Mouse (Mus musculus) CH12.LX (cell line): ENCODE measurements at regions not wholly inside any gene's neighbourhood (a gene's known extent, or its start where the extent isn't known, plus 50 kb on each side); places are given as distances from the start of the nearest gene placed in this dataset.

ENCODE experiments used
- DNase-seq: peaks from one replicate; pipeline ENCODE4 v3.0.0-alpha.2; 2013; ENCODE audit errors: extremely low read depth
- H3K27ac ChIP-seq: 2 replicates; pipeline ENCODE4 v1.5.1; 2012; ENCODE audit warnings: low read depth, mild to moderate bottlenecking, control low read depth, moderate library complexity; ENCODE audit not compliant: insufficient read depth
- H3K27me3 ChIP-seq: replicated peaks from 2 replicates; pipeline ENCODE3; 2012; ENCODE audit warnings: inconsistent platforms
- H3K36me3 ChIP-seq, 2 experiments: replicated peaks in 1 of 2; 2 replicates each; pipeline versions ENCODE3 to v1.6.1; 2012; ENCODE audit warnings: inconsistent platforms in 1 of 2, low read length in 1 of 2, mild to moderate bottlenecking in 1 of 2, mixed read lengths in 1 of 2, moderate library complexity in 1 of 2; ENCODE audit not compliant: control insufficient read depth in 1 of 2, insufficient read depth in 1 of 2
- H3K4me1 ChIP-seq, 2 experiments: 2 replicates each; pipeline ENCODE4 v1.6.1; 2012; ENCODE audit warnings: inconsistent platforms in 1 of 2, moderate library complexity in 1 of 2; ENCODE audit not compliant: insufficient read depth in 2 of 2, control insufficient read depth in 1 of 2
- H3K4me2 ChIP-seq: 2 replicates; pipeline ENCODE4 v1.6.1; 2012; ENCODE audit warnings: low read depth, mild to moderate bottlenecking, control low read depth; ENCODE audit not compliant: poor library complexity, insufficient read depth, severe bottlenecking
- H3K4me3 ChIP-seq, 3 experiments: fragments of 150-350 bp in 1 of 3; sonication (generic) in 1 of 3; replicated peaks in 1 of 3; 2 replicates each; pipeline versions ENCODE3 to v1.5.1; 2011 to 2012; ENCODE audit warnings: low read depth in 2 of 3, low read length in 2 of 3, mild to moderate bottlenecking in 2 of 3, moderate library complexity in 2 of 3, control low read depth in 1 of 3, improper control_type of control experiment in 1 of 3, inconsistent platforms in 1 of 3, mixed read lengths in 1 of 3; ENCODE audit not compliant: poor library complexity in 1 of 3
- H3K79me2 ChIP-seq: replicated peaks from 2 replicates; pipeline ENCODE4 v1.6.1; 2012; ENCODE audit warnings: mild to moderate bottlenecking, moderate library complexity; ENCODE audit not compliant: control insufficient read depth, poor library complexity, insufficient read depth, severe bottlenecking; ENCODE audit errors: extremely low read depth
- H3K9ac ChIP-seq: 2 replicates; pipeline ENCODE4 v1.6.1; 2012; ENCODE audit warnings: low read depth, mild to moderate bottlenecking, control low read depth, moderate library complexity; ENCODE audit not compliant: insufficient read depth
- H3K9me3 ChIP-seq: replicated peaks from 2 replicates; pipeline ENCODE3; 2012; ENCODE audit warnings: low read length, inconsistent platforms, mixed read lengths
- BHLHE40 ChIP-seq: IDR thresholded peaks from 2 replicates; pipeline ENCODE4 v1.6.1; 2011; ENCODE audit warnings: mild to moderate bottlenecking, low read depth, low read length, improper control_type of control experiment
- CHD1 ChIP-seq: IDR thresholded peaks from 2 replicates; pipeline ENCODE4 v1.6.1; 2012; ENCODE audit warnings: low read depth, low read length, improper control_type of control experiment, inconsistent platforms
- CHD2 ChIP-seq: IDR thresholded peaks from 2 replicates; pipeline ENCODE4 v1.6.1; 2011; ENCODE audit warnings: low read length, improper control_type of control experiment
- E2F4 ChIP-seq: IDR thresholded peaks from 2 replicates; pipeline ENCODE4 v1.6.1; 2011; ENCODE audit warnings: low read depth, low read length, improper control_type of control experiment; ENCODE audit not compliant: insufficient replicate concordance
- ELF1 ChIP-seq: IDR thresholded peaks from 2 replicates; pipeline ENCODE4 v1.6.1; 2014; ENCODE audit warnings: low read depth, mild to moderate bottlenecking, inconsistent platforms, low read length, improper control_type of control experiment
- ETS1 ChIP-seq: conservative IDR thresholded peaks from 2 replicates; pipeline ENCODE4 v1.6.1; 2012; ENCODE audit warnings: low read depth, mild to moderate bottlenecking, inconsistent platforms, low read length, improper control_type of control experiment, moderate library complexity
- GABPA ChIP-seq: IDR thresholded peaks from 2 replicates; pipeline ENCODE4 v1.6.1; 2012; ENCODE audit warnings: low read depth, low read length, improper control_type of control experiment, inconsistent platforms; ENCODE audit not compliant: insufficient replicate concordance
- HCFC1 ChIP-seq: IDR thresholded peaks from 2 replicates; pipeline ENCODE4 v1.6.1; 2012; ENCODE audit warnings: low read depth, mild to moderate bottlenecking, inconsistent platforms, low read length, improper control_type of control experiment
- IRF4 ChIP-seq: IDR thresholded peaks from 2 replicates; pipeline ENCODE4 v1.6.1; 2014; ENCODE audit warnings: low read depth, mild to moderate bottlenecking, inconsistent platforms, low read length, improper control_type of control experiment
- JUN ChIP-seq: IDR thresholded peaks from 2 replicates; pipeline ENCODE4 v1.6.1; 2011; ENCODE audit warnings: low read depth, mild to moderate bottlenecking, low read length, improper control_type of control experiment, moderate library complexity; ENCODE audit not compliant: insufficient read depth
- JUND ChIP-seq: conservative IDR thresholded peaks from 2 replicates; pipeline ENCODE4 v1.6.1; 2011; ENCODE audit warnings: low read depth, low read length, improper control_type of control experiment
- MAFK ChIP-seq: IDR thresholded peaks from 2 replicates; pipeline ENCODE4 v1.6.1; 2011; ENCODE audit warnings: low read length, improper control_type of control experiment; ENCODE audit not compliant: insufficient replicate concordance
- MAX ChIP-seq: IDR thresholded peaks from 2 replicates; pipeline ENCODE4 v1.6.1; 2011; ENCODE audit warnings: low read length, improper control_type of control experiment
- MAZ ChIP-seq: IDR thresholded peaks from 2 replicates; pipeline ENCODE4 v1.6.1; 2012; ENCODE audit warnings: low read depth, mild to moderate bottlenecking, inconsistent platforms, low read length, improper control_type of control experiment, moderate library complexity
- MEF2A ChIP-seq: IDR thresholded peaks from 2 replicates; pipeline ENCODE4 v1.6.1; 2014; ENCODE audit warnings: low read depth, mild to moderate bottlenecking, inconsistent platforms, low read length, improper control_type of control experiment, borderline replicate concordance
- MXI1 ChIP-seq: IDR thresholded peaks from 2 replicates; pipeline ENCODE4 v1.6.1; 2011; ENCODE audit warnings: mild to moderate bottlenecking, low read depth, low read length, improper control_type of control experiment
- MYC ChIP-seq: IDR thresholded peaks from 2 replicates; pipeline ENCODE4 v1.6.1; 2011; ENCODE audit warnings: low read depth, mild to moderate bottlenecking, improper control_type of control experiment, low read length
- NELFE ChIP-seq: IDR thresholded peaks from 2 replicates; pipeline ENCODE4 v1.6.1; 2011; ENCODE audit warnings: low read depth, low read length, improper control_type of control experiment
- NRF1 ChIP-seq: IDR thresholded peaks from 2 replicates; pipeline ENCODE4 v1.6.1; 2014; ENCODE audit warnings: low read depth, mild to moderate bottlenecking, inconsistent platforms, low read length, improper control_type of control experiment, moderate library complexity
- POLR2A ChIP-seq: IDR thresholded peaks from 2 replicates; pipeline ENCODE4 v1.6.1; 2011; ENCODE audit warnings: low read depth, mild to moderate bottlenecking, improper control_type of control experiment, low read length
- RAD21 ChIP-seq: IDR thresholded peaks from 2 replicates; pipeline ENCODE4 v1.6.1; 2011; ENCODE audit warnings: low read depth, mild to moderate bottlenecking, low read length, improper control_type of control experiment, moderate library complexity
- RCOR1 ChIP-seq: conservative IDR thresholded peaks from 2 replicates; pipeline ENCODE4 v1.6.1; 2012; ENCODE audit warnings: low read depth, mild to moderate bottlenecking, inconsistent platforms, low read length, improper control_type of control experiment
- SIN3A ChIP-seq: IDR thresholded peaks from 2 replicates; pipeline ENCODE4 v1.6.1; 2012; ENCODE audit warnings: low read length, improper control_type of control experiment, inconsistent platforms
- SMC3 ChIP-seq: IDR thresholded peaks from 2 replicates; pipeline ENCODE4 v1.6.1; 2011; ENCODE audit warnings: low read depth, low read length, improper control_type of control experiment
- TBP ChIP-seq: conservative IDR thresholded peaks from 2 replicates; pipeline ENCODE4 v1.6.1; 2011; ENCODE audit warnings: low read depth, low read length, improper control_type of control experiment
- TCF12 ChIP-seq: IDR thresholded peaks from 2 replicates; pipeline ENCODE4 v1.6.1; 2014; ENCODE audit warnings: low read depth, mild to moderate bottlenecking, inconsistent platforms, low read length, improper control_type of control experiment
- UBTF ChIP-seq: IDR thresholded peaks from 2 replicates; pipeline ENCODE4 v1.6.1; 2012; ENCODE audit warnings: low read depth, mild to moderate bottlenecking, inconsistent platforms, low read length, improper control_type of control experiment, moderate library complexity
- USF1 ChIP-seq: IDR thresholded peaks from 2 replicates; pipeline ENCODE4 v1.6.1; 2014; ENCODE audit warnings: low read depth, mild to moderate bottlenecking, inconsistent platforms, low read length, improper control_type of control experiment
- USF2 ChIP-seq: conservative IDR thresholded peaks from 2 replicates; pipeline ENCODE4 v1.6.1; 2011; ENCODE audit warnings: low read depth, low read length, improper control_type of control experiment
- ZC3H11A ChIP-seq: IDR thresholded peaks from 2 replicates; pipeline ENCODE4 v1.6.1; 2012; ENCODE audit warnings: low read depth, mild to moderate bottlenecking, inconsistent platforms, low read length, improper control_type of control experiment
- ZNF384 ChIP-seq: IDR thresholded peaks from 2 replicates; pipeline ENCODE4 v1.6.1; 2012; ENCODE audit warnings: low read depth, low read length, improper control_type of control experiment, inconsistent platforms
- dilution Hi-C: fragments of 300-500 bp; cut with MboI; formaldehyde crosslinking; loops from 2 replicates; pipeline ENCODE4 v1.14.3; 2020; ENCODE audit warnings: low sequenced_read_pairs; ENCODE audit not compliant: extremely low pct_unique_long_range_greater_than_20kb, extremely low pct_ligation_motif_present
- in situ Hi-C: fragments of 300-500 bp; cut with MboI; formaldehyde crosslinking; loops from 3 replicates; pipeline ENCODE4 v1.14.3; 2019; ENCODE audit warnings: low sequenced_read_pairs, low pct_ligation_motif_present, low pct_unique_long_range_greater_than_20kb, mixed read lengths

DNA sequence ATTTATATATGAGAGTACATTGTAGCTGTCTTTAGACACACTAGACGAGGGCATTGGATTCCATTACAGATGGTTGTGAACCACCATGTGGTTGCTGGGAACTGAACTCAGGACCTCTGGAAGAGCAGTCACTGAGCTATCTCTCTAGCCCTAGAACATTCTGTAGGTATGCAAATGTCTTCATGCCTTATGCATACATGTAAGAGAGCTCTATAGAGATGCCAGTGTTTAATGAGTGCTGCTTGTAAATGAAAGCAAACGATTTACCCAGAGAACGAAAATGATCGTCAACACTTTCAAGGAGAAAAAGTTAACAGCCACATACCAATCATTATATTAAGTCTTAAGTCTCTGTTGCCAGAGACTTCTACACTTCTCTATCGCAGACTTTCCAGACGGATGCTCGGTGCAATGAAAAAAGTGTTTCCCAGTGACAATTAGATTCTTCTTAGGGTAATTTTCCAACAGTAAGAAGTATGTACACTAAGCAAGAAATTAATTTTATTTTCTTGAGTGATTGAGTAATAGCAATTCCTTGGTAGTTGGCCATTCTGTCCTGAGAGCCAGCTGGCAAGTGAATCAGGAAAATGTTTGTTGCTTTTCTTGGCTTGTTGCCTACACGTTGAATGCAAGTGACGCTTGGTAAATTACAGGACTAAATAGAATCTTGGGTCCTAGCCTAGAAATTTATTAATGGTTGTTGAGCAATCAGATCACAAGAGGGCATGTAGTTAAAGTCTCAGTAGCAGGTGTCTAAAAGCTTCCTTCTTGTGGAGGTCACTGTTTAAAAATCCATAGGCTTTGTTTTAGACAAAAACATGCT, 366.3 kb downstream of the Cntnap4 start:
- H3K27ac ChIP-seq = no peak overlapping the region
- in situ Hi-C loops = no loop called here
- TF ChIP-seq RCOR1 = no peak
- no peak for TF ChIP-seq SIN3A
- TF ChIP-seq MYC = no peak
- no peak for TF ChIP-seq E2F4
- TF ChIP-seq UBTF = no peak
- TF ChIP-seq MAFK = no peak
- TF ChIP-seq CHD1 = no peak
- TF ChIP-seq MAX = no peak
- no peak for TF ChIP-seq MAZ
- TF ChIP-seq JUND = no peak
- TF ChIP-seq ETS1 = no peak
- TF ChIP-seq POLR2A = no peak
- TF ChIP-seq TBP = no peak
- TF ChIP-seq JUN = no peak
- TF ChIP-seq ZC3H11A = no peak
- TF ChIP-seq NRF1 = no peak
- no peak for TF ChIP-seq TCF12
- TF ChIP-seq, all 38 proteins: peak for 0
- no peak overlapping the region for H3K9ac ChIP-seq
- DNase-seq = no peak
- H3K4me2 ChIP-seq = no peak overlapping the region
- H3K4me3 ChIP-seq = no peak overlapping the region
- H3K79me2 ChIP-seq = no peaks in the 10 kb centered on the region
- no peaks in the 10 kb centered on the region for H3K4me1 ChIP-seq
- H3K9me3 ChIP-seq = peaks cover 38% of the 10 kb centered on the region
- dilution Hi-C loops = no loop called here
- no peaks in the 10 kb centered on the region for H3K27me3 ChIP-seq
- no peaks in the 10 kb centered on the region for H3K36me3 ChIP-seq

DNA sequence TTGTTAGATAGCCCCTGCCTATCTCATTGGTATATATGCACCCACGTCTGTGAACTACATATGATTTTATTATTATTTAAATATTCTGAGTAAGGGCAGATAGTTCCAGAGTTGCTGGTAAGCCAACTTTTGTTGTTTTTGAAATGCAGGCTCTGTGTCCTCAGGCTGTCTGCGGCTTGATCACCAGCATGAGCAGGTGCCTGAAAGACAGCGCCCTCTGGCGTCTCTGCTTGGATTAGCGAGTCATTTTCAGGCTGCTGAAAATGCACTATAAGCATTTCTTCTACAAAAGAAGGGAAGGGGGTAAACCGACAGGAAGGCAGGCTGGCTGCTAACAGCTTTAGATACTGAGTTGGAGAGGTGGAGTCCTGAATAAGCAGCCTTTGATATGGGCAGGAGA, 402.6 kb downstream of the Cntnap4 start:
- no peaks in the 10 kb centered on the region for H3K79me2 ChIP-seq
- no peak for DNase-seq
- no peaks in the 10 kb centered on the region for H3K27me3 ChIP-seq
- in situ Hi-C loops (no loop called here), dilution Hi-C loops (no loop called here)
- no peak overlapping the region for H3K4me3 ChIP-seq
- no peaks in the 10 kb centered on the region for H3K4me1 ChIP-seq
- H3K9me3 ChIP-seq = peaks cover 63% of the 10 kb centered on the region
- TF ChIP-seq ELF1 (no peak), CHD1 (no peak), NELFE (no peak), TCF12 (no peak), USF2 (no peak), SMC3 (no peak), ZC3H11A (no peak), MAZ (no peak), ZNF384 (no peak), MXI1 (no peak), IRF4 (no peak), HCFC1 (no peak), JUND (no peak), CHD2 (no peak), MEF2A (no peak), BHLHE40 (no peak), RAD21 (no peak), GABPA (no peak), USF1 (no peak)
- no peak overlapping the region for H3K4me2 ChIP-seq
- H3K36me3 ChIP-seq = no peaks in the 10 kb centered on the region
- H3K27ac ChIP-seq = no peak overlapping the region
- no peak overlapping the region for H3K9ac ChIP-seq
